Mouse (Mus musculus): ENCODE results near the gene Macrod1. TPM values are rescaled to one million over a fixed set of nuclear protein-coding genes. Genes with fewer than 3 reads are reported as not detected.
A peak's percentile ranks its signal among the peaks of the same experiment; 100 is the strongest.

Macrod1 gene
- total and polyA plus RNA-seq, 2 experiments from 2014 or later, result 4.8 to 6.7 TPM

GRCm38 (mm10) chr19:7128551-7129475 is 72.2 kb downstream of the Macrod1 start:
- no peak overlapping the region for H3K4me2 ChIP-seq (ENCODE audit: low read depth, low read length)
- 0 out of 2 replicates have a peak overlapping the region, but pooled peaks have one; percentile 13 for H3K9ac ChIP-seq (replicated peaks; ENCODE audit: low read length)
- peak; percentile 75 for DNase-seq (ENCODE audit: low spot score)
- no peaks in the 10 kb centered on the region for H3K36me3 ChIP-seq (ENCODE audit: insufficient read depth, low read length)
- peaks cover 15% of the 10 kb centered on the region for H3K4me1 ChIP-seq (ENCODE audit: insufficient read depth, low read length)
- 38% methylated on average over 19 of the region's 19 CpGs for WGBS
- no peaks in the 10 kb centered on the region for H3K27me3 ChIP-seq (ENCODE audit: insufficient read depth, low read length)
- H3K27ac ChIP-seq, result no peak overlapping the region
- TF ChIP-seq CTCF (IDR thresholded peaks at IDR 0.05; ENCODE audit: low read depth), result no peak
- H3K9me3 ChIP-seq (ENCODE audit: low read length), result no peaks in the 10 kb centered on the region
- H3K4me3 ChIP-seq (ENCODE audit: low read length), result no peak overlapping the region
- ATAC-seq, result peak; percentile 38

- Histone ChIP-seq H3K27me3 (ENCODE audit: insufficient read depth, low read length) (no peaks in the 10 kb centered on the region), H3K27ac (no peak overlapping the region), H3K36me3 (ENCODE audit: insufficient read depth, low read length) (no peaks in the 10 kb centered on the region), H3K4me3 (ENCODE audit: low read length) (no peak overlapping the region), H3K9ac (replicated peaks; ENCODE audit: low read length) (no peak overlapping the region), H3K4me2 (ENCODE audit: low read depth, low read length) (no peak overlapping the region), H3K9me3 (ENCODE audit: low read length) (no peaks in the 10 kb centered on the region), H3K4me1 (ENCODE audit: insufficient read depth, low read length) (peaks cover 26% of the 10 kb centered on the region)
- 79% methylated on average over 11 of the region's 11 CpGs for WGBS
- ATAC-seq (no peak), DNase-seq (ENCODE audit: low spot score) (no peak)
- TF ChIP-seq CTCF (IDR thresholded peaks at IDR 0.05; ENCODE audit: low read depth), result no peak
These were observed 73.7 kb downstream of the Macrod1 start for GRCm38 (mm10) chr19:7130317-7130716.

DNA sequence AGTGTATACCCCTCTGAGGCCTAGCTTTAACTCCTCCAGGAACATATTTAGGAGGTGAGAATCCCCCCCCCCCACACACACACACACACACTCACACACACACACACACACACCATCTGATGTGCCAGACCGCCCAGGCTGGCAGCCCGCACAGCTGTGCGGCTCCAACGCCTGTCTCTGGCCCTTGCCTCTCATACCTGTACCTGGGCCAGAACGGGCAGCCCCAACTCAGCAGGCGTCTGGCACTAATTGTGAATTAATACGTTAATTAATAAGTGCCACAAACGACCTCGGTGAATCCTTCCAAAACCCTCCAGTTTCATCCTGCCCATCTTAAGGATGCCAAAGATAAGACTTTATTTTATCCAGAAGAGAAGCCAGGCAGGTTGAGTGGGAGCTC is 76.8 kb downstream of the Macrod1 start:
- H3K9ac ChIP-seq (replicated peaks; ENCODE audit: low read length), result no peak overlapping the region
- no peaks in the 10 kb centered on the region for H3K36me3 ChIP-seq (ENCODE audit: insufficient read depth, low read length)
- H3K4me3 ChIP-seq (ENCODE audit: low read length), result no peak overlapping the region
- DNase-seq (ENCODE audit: low spot score) (no peak), ATAC-seq (no peak)
- H3K9me3 ChIP-seq (ENCODE audit: low read length), result no peaks in the 10 kb centered on the region
- 49% methylated on average over 9 of the region's 9 CpGs for WGBS
- H3K27ac ChIP-seq, result no peak overlapping the region
- H3K27me3 ChIP-seq (ENCODE audit: insufficient read depth, low read length), result no peaks in the 10 kb centered on the region
- no peak for TF ChIP-seq CTCF (IDR thresholded peaks at IDR 0.05; ENCODE audit: low read depth)
- H3K4me2 ChIP-seq (ENCODE audit: low read depth, low read length), result no peak overlapping the region
- peaks cover 42% of the 10 kb centered on the region for H3K4me1 ChIP-seq (ENCODE audit: insufficient read depth, low read length)

DNA sequence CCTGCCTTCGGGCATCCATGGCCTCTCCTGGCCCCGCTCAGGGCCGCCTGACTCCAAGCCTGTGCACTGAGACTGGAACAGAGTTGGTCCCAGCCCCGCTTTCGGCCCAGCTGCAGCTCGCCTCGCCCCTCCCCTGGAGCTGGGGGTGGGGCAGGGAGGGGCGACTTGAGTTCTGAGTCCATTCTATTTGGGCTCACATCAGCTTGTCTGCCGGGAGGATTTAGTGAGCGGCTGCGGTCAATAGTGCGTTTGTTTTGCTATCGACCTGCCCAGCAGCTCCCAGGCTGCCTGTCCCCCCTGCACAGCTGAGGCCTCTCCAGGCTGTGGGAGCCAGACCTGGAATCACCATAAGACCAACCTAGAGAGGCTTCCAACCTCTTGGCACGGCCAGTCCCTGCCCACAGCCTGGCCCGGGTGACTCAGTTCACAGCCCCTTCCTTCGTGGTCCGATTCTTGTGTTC is 78.1 kb downstream of the Macrod1 start:
- H3K36me3 ChIP-seq (ENCODE audit: insufficient read depth, low read length), result no peaks in the 10 kb centered on the region
- peaks cover 34% of the 10 kb centered on the region for H3K4me1 ChIP-seq (ENCODE audit: insufficient read depth, low read length)
- H3K27ac ChIP-seq, result peak overlapping the region; percentile 22; the same call in 1 of the 2 replicates
- no peak overlapping the region for H3K4me3 ChIP-seq (ENCODE audit: low read length)
- H3K27me3 ChIP-seq (ENCODE audit: insufficient read depth, low read length), result 0 out of 2 replicates have a peak, but pooled peaks cover 3% of the 10 kb centered on the region
- no peak for TF ChIP-seq CTCF (IDR thresholded peaks at IDR 0.05; ENCODE audit: low read depth)
- H3K9ac ChIP-seq (replicated peaks; ENCODE audit: low read length), result no peak overlapping the region
- ATAC-seq, result peak; percentile 46; the same call in 1 of the 2 replicates
- no peaks in the 10 kb centered on the region for H3K9me3 ChIP-seq (ENCODE audit: low read length)
- 22% methylated on average over 17 of the region's 17 CpGs for WGBS
- no peak overlapping the region for H3K4me2 ChIP-seq (ENCODE audit: low read depth, low read length)
- no peak for DNase-seq (ENCODE audit: low spot score)

GRCm38 (mm10) chr19:7135525-7135924 is 78.9 kb downstream of the Macrod1 start:
- no peaks in the 10 kb centered on the region for H3K9me3 ChIP-seq (ENCODE audit: low read length)
- WGBS, result 17% methylated on average over 9 of the region's 9 CpGs
- no peaks in the 10 kb centered on the region for H3K36me3 ChIP-seq (ENCODE audit: insufficient read depth, low read length)
- 0 out of 2 replicates have a peak overlapping the region, but pooled peaks have one; percentile 13 for H3K4me2 ChIP-seq (ENCODE audit: low read depth, low read length)
- H3K27ac ChIP-seq, result peak overlapping the region; percentile 22; the same call in 1 of the 2 replicates
- ATAC-seq (0 out of 2 replicates have a peak, but pooled peaks have one; percentile 41), DNase-seq (ENCODE audit: low spot score) (peak; percentile 62)
- TF ChIP-seq CTCF (IDR thresholded peaks at IDR 0.05; ENCODE audit: low read depth), result no peak
- peaks cover 34% of the 10 kb centered on the region for H3K4me1 ChIP-seq (ENCODE audit: insufficient read depth, low read length)
- no peak overlapping the region for H3K9ac ChIP-seq (replicated peaks; ENCODE audit: low read length)
- H3K27me3 ChIP-seq (ENCODE audit: insufficient read depth, low read length), result 0 out of 2 replicates have a peak, but pooled peaks cover 3% of the 10 kb centered on the region
- no peak overlapping the region for H3K4me3 ChIP-seq (ENCODE audit: low read length)

DNA sequence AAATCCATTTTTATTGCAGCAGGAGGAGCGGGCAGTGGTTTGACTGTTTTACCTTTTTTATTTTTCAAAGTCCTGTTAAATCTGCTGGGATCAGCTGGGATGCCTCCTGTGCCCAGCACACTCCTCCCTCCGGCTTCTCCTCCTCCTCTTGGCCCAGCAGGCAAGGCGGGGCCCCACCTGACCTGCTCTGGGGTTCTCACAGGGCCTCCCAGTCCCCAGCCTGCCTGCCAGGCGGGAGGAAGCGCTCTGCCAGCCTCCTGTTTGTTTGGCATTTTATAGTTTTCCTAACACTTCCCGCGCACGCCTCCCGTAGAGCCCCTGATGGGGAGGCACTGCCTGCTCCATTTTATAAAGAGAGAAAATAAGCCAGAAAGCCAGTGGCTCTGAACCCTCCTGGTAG is 79.4 kb downstream of the Macrod1 start:
- Histone ChIP-seq H3K9me3 (ENCODE audit: low read length) (no peaks in the 10 kb centered on the region), H3K27ac (peak overlapping the region; percentile 22; the same call in 1 of the 2 replicates), H3K36me3 (ENCODE audit: insufficient read depth, low read length) (no peaks in the 10 kb centered on the region), H3K4me1 (ENCODE audit: insufficient read depth, low read length) (peaks cover 39% of the 10 kb centered on the region), H3K4me3 (ENCODE audit: low read length) (no peak overlapping the region), H3K27me3 (ENCODE audit: insufficient read depth, low read length) (0 out of 2 replicates have a peak, but pooled peaks cover 3% of the 10 kb centered on the region), H3K4me2 (ENCODE audit: low read depth, low read length) (0 out of 2 replicates have a peak overlapping the region, but pooled peaks have one; percentile 13), H3K9ac (replicated peaks; ENCODE audit: low read length) (no peak overlapping the region)
- ATAC-seq, result no peak
- TF ChIP-seq CTCF (IDR thresholded peaks at IDR 0.05; ENCODE audit: low read depth), result no peak
- DNase-seq (ENCODE audit: low spot score), result peak; percentile 56
- WGBS, result 18% methylated on average over 9 of the region's 9 CpGs
